Mouse (Mus musculus) heart, postnatal 0 days (tissue): ENCODE measurements around the gene Pakap. TPM values are rescaled to one million over a fixed set of nuclear protein-coding genes. Genes with fewer than 3 reads are reported as not detected.

Experiments
- ATAC-seq: fragments of 200-750 bp; cut with Nextera tagmentation; 2 replicates; pipeline ENCODE4 v1.8.0; 2017; ENCODE audit warnings: low read depth, moderate number of reproducible peaks, moderate library complexity; ENCODE audit not compliant: insufficient read depth
- DNase-seq: peaks from one replicate; pipeline ENCODE4 v3.0.0-alpha.2; 2016; ENCODE audit warnings: low spot score
- H3K27ac ChIP-seq: fragments of 300-500 bp; sonication (generic); 2 replicates; pipeline ENCODE4 v1.5.1; 2014; ENCODE audit warnings: low read depth, mild to moderate bottlenecking
- H3K27me3 ChIP-seq: fragments of 300-500 bp; sonication (generic); 2 replicates; pipeline ENCODE4 v1.6.1; 2014; ENCODE audit warnings: low read length, mixed read lengths; ENCODE audit not compliant: control insufficient read depth, insufficient read depth
- H3K36me3 ChIP-seq: fragments of 300-500 bp; sonication (generic); replicated peaks from 2 replicates; pipeline ENCODE4 v1.6.1; 2014; ENCODE audit warnings: low read length, mixed read lengths; ENCODE audit not compliant: control insufficient read depth, insufficient read depth
- H3K4me1 ChIP-seq: fragments of 300-500 bp; sonication (generic); 2 replicates; pipeline ENCODE4 v1.6.1; 2014; ENCODE audit warnings: antibody characterized with exemption; ENCODE audit not compliant: control insufficient read depth, insufficient read depth
- H3K4me2 ChIP-seq: fragments of 300-500 bp; sonication (generic); 2 replicates; pipeline ENCODE4 v1.6.1; 2014; ENCODE audit warnings: low read depth, mild to moderate bottlenecking, low read length, moderate library complexity
- H3K4me3 ChIP-seq: fragments of 300-500 bp; sonication (generic); 2 replicates; pipeline ENCODE4 v1.5.1; 2014; ENCODE audit warnings: low read depth, low read length
- H3K9ac ChIP-seq: fragments of 300-500 bp; sonication (generic); replicated peaks from 2 replicates; pipeline ENCODE4 v1.6.1; 2014; ENCODE audit warnings: low read depth, low read length, mixed read lengths
- H3K9me3 ChIP-seq: fragments of 300-500 bp; sonication (generic); replicated peaks from 2 replicates; pipeline ENCODE4 v1.6.1; 2016; ENCODE audit warnings: low read length; ENCODE audit not compliant: control insufficient read depth
- CTCF ChIP-seq: IDR thresholded peaks from 2 replicates; pipeline ENCODE4 v1.5.1; 2016; ENCODE audit warnings: antibody characterized with exemption, control low read depth, low read depth
- EP300 ChIP-seq: IDR thresholded peaks from 2 replicates; pipeline ENCODE4 v1.6.1; 2016; ENCODE audit warnings: antibody characterized with exemption, low read depth
- WGBS: fragments of 180-500 bp; shearing (Covaris S2); extraction: QIAGEN DNeasy Blood & Tissue Kit; methylation state at CpG from one replicate; pipeline ENCODE4 v1.1.7; 2014; 5-methylcytosine and 5-hydroxymethylcytosine counted together
- polyA plus RNA-seq: library from polyadenylated mRNA; unstranded; fragments of >200 nt; fragmentation: Nextera tagmentation; extraction: Ambion mirVana; gene quantifications from 2 replicates; pipeline ENCODE4 v1.2.1, GENCODE M21; 2015
- total RNA-seq: library from RNA; depleted of rRNA; stranded (reverse); fragments of >200 nt; gene quantifications from 2 replicates; pipeline ENCODE4 v1.2.3, GENCODE M21; 2014; ENCODE audit warnings: low replicate concordance

The Pakap gene
- total and polyA plus RNA-seq, 2 experiments from 2014 or later: 21.1 to 43.7 TPM

GRCm38 (mm10) chr4:57904211-57904610, 336.2 kb downstream of the Pakap start:
- Histone ChIP-seq H3K4me2 (no peak overlapping the region), H3K9me3 (no peaks in the 10 kb centered on the region), H3K27me3 (no peaks in the 10 kb centered on the region), H3K4me3 (no peak overlapping the region), H3K27ac (no peak overlapping the region), H3K4me1 (no peaks in the 10 kb centered on the region), H3K36me3 (no peaks in the 10 kb centered on the region), H3K9ac (no peak overlapping the region)
- ATAC-seq (peak; percentile 62; the same call in 1 of the 2 replicates), DNase-seq (peak; percentile 45)
- TF ChIP-seq CTCF (peak; percentile 92), EP300 (no peak)
- WGBS: 5% methylated on average over 5 of the region's 5 CpGs

GRCm38 (mm10) chr4:57904638-57905037, 336.7 kb downstream of the Pakap start:
- TF ChIP-seq CTCF (no peak), EP300 (no peak)
- no peak for ATAC-seq
- no peak for DNase-seq
- 28% methylated on average over 9 of the region's 9 CpGs for WGBS
- H3K9me3 ChIP-seq: no peaks in the 10 kb centered on the region
- H3K36me3 ChIP-seq: no peaks in the 10 kb centered on the region
- H3K27ac ChIP-seq: no peak overlapping the region
- no peaks in the 10 kb centered on the region for H3K4me1 ChIP-seq
- H3K9ac ChIP-seq: no peak overlapping the region
- H3K4me3 ChIP-seq: no peak overlapping the region
- H3K4me2 ChIP-seq: no peak overlapping the region
- H3K27me3 ChIP-seq: no peaks in the 10 kb centered on the region

GRCm38 (mm10) chr4:57906708-57907107, 338.7 kb downstream of the Pakap start:
- Histone ChIP-seq H3K4me3 (no peak overlapping the region), H3K27ac (no peak overlapping the region), H3K4me2 (no peak overlapping the region), H3K36me3 (no peaks in the 10 kb centered on the region), H3K9me3 (no peaks in the 10 kb centered on the region), H3K4me1 (no peaks in the 10 kb centered on the region), H3K27me3 (no peaks in the 10 kb centered on the region), H3K9ac (no peak overlapping the region)
- no peak for ATAC-seq
- 54% methylated on average over 2 of the region's 2 CpGs for WGBS
- DNase-seq: no peak
- TF ChIP-seq EP300: no peak
- no peak for TF ChIP-seq CTCF

- 42% methylated on average over 6 of the region's 6 CpGs for WGBS
- ATAC-seq: no peak
- H3K27me3 ChIP-seq: no peaks in the 10 kb centered on the region
- H3K4me3 ChIP-seq: no peak overlapping the region
- no peak overlapping the region for H3K4me2 ChIP-seq
- no peaks in the 10 kb centered on the region for H3K4me1 ChIP-seq
- DNase-seq: no peak
- no peaks in the 10 kb centered on the region for H3K9me3 ChIP-seq
- TF ChIP-seq EP300 (no peak), CTCF (no peak)
- no peak overlapping the region for H3K27ac ChIP-seq
- no peaks in the 10 kb centered on the region for H3K36me3 ChIP-seq
- H3K9ac ChIP-seq: no peak overlapping the region
These were observed 340.9 kb downstream of the Pakap start for GRCm38 (mm10) chr4:57908860-57909259.

- H3K27ac ChIP-seq: no peak overlapping the region
- H3K4me3 ChIP-seq: no peak overlapping the region
- no peak for DNase-seq
- H3K9ac ChIP-seq: no peak overlapping the region
- H3K27me3 ChIP-seq: no peaks in the 10 kb centered on the region
- ATAC-seq: no peak
- H3K9me3 ChIP-seq: no peaks in the 10 kb centered on the region
- TF ChIP-seq EP300 (no peak), CTCF (no peak)
- H3K4me1 ChIP-seq: peaks cover 14% of the 10 kb centered on the region
- H3K4me2 ChIP-seq: no peak overlapping the region
- no peaks in the 10 kb centered on the region for H3K36me3 ChIP-seq
These were observed 345.0 kb downstream of the Pakap start for GRCm38 (mm10) chr4:57913021-57913420.
